Mouse (Mus musculus) G1E (cell line): Measurements from ENCODE around the gene Exosc8. TPM values are rescaled to one million over a fixed set of nuclear protein-coding genes. Genes with fewer than 3 reads are reported as not detected.
A peak's percentile ranks its signal among the peaks of the same experiment; 100 is the strongest.

Source experiments
- ATAC-seq: 2 replicates; pipeline ENCODE4 v1.8.0; 2016; ENCODE audit warnings: mild to moderate bottlenecking; ENCODE audit not compliant: insufficient number of reproducible peaks, poor library complexity, low FRiP score, severe bottlenecking; ENCODE audit errors: extremely low read depth
- DNase-seq: peaks from one replicate; pipeline ENCODE4 v3.0.0; 2012; ENCODE audit warnings: low spot score
- H3K27me3 ChIP-seq: 2 replicates; pipeline ENCODE4 v1.6.1; 2012; ENCODE audit warnings: mild to moderate bottlenecking, low read length, inconsistent platforms; ENCODE audit not compliant: insufficient read depth
- H3K36me3 ChIP-seq: replicated peaks from 2 replicates; pipeline ENCODE3; 2012; ENCODE audit warnings: mild to moderate bottlenecking, inconsistent platforms
- H3K4me1 ChIP-seq: 2 replicates; pipeline ENCODE4 v1.6.1; 2012; ENCODE audit warnings: low read depth, low read length, inconsistent platforms, mixed read lengths; ENCODE audit not compliant: insufficient read depth
- H3K4me3 ChIP-seq: 2 replicates; pipeline ENCODE4 v1.5.1; 2012; ENCODE audit warnings: low read depth, mild to moderate bottlenecking, inconsistent platforms, low read length, moderate library complexity, mixed read lengths
- H3K9me3 ChIP-seq: replicated peaks from 2 replicates; pipeline ENCODE4 v1.6.1; 2012; ENCODE audit warnings: inconsistent platforms
- CTCF ChIP-seq: IDR thresholded peaks from 2 replicates; pipeline ENCODE4 v1.5.1; 2012; ENCODE audit warnings: low read depth, low read length, inconsistent platforms, mixed read lengths
- GATA1 ChIP-seq: IDR thresholded peaks from 2 replicates; pipeline ENCODE4 v1.6.1; 2012; ENCODE audit warnings: borderline replicate concordance, low read length, inconsistent platforms, mixed read lengths
- GATA2 ChIP-seq: IDR thresholded peaks from 2 replicates; pipeline ENCODE4 v1.6.1; 2012; ENCODE audit warnings: low read depth, low read length, inconsistent platforms, borderline replicate concordance
- POLR2AphosphoS5 ChIP-seq: IDR thresholded peaks from 2 replicates; pipeline ENCODE4 v1.6.1; 2012; ENCODE audit warnings: low read depth, low read length, inconsistent platforms; ENCODE audit not compliant: insufficient replicate concordance
- TAL1 ChIP-seq: conservative IDR thresholded peaks from 2 replicates; pipeline ENCODE4 v1.6.1; 2012; ENCODE audit warnings: low read depth, low read length, inconsistent platforms, mixed read lengths
- polyA plus RNA-seq: library from polyadenylated mRNA; stranded (reverse); fragments of >175 nt; gene quantifications from 2 replicates; pipeline ENCODE4 v1.2.3, GENCODE M21; 2012
- total RNA-seq, 2 experiments: library from RNA; stranded (forward) in 1 of 2; stranded (reverse) in 1 of 2; fragments of 200-1000 nt in 1 of 2; fragments of >200 nt in 1 of 2; fragmentation: Nextera tagmentation in 1 of 2; gene quantifications; 2 replicates each; pipeline ENCODE4 v1.2.3; 2014 to 2017

The Exosc8 gene
- 207 and 225 TPM in 2 replicates for total RNA-seq (2014; fragmentation: Nextera tagmentation)
- total RNA-seq (2017), result 255 and 274 TPM in 2 replicates
- polyA plus RNA-seq, result 49.4 and 57.9 TPM in 2 replicates

GRCm38 (mm10) chr3:54735247-54736046 is at the start of gene Exosc8, which contains the start of gene Alg5:
Exosc8 (minus strand) TSS chr3:54735393.
Alg5 (plus strand) TSS chr3:54735539.
- Histone ChIP-seq H3K4me3 (peak within 1 kb of the TSS; percentile 98), H3K9me3 (no peaks in the 10 kb centered on the region), H3K36me3 (peaks cover 60% of the 10 kb centered on the region), H3K27me3 (no peaks in the 10 kb centered on the region), H3K4me1 (peaks cover 32% of the 10 kb centered on the region)
- ATAC-seq (0 out of 2 replicates have a peak, but pooled peaks have one; percentile 11), DNase-seq (peak; percentile 78)
- no peak for TF ChIP-seq POLR2AphosphoS5
- TF ChIP-seq GATA1, result no peak
- no peak for TF ChIP-seq TAL1
- no peak for TF ChIP-seq GATA2
- peak; percentile 95 for TF ChIP-seq CTCF

GRCm38 (mm10) chr3:54775989-54776631 is 40.9 kb upstream of the Exosc8 start:
- no peak; the same call in 1 of the 2 replicates for ATAC-seq
- H3K4me3 ChIP-seq, result no peak overlapping the region
- H3K27me3 ChIP-seq, result no peaks in the 10 kb centered on the region

GRCm38 (mm10) chr3:54773613-54774012 is 38.4 kb upstream of the Exosc8 start:
- no peak for TF ChIP-seq GATA2
- no peak for TF ChIP-seq GATA1
- no peak for TF ChIP-seq POLR2AphosphoS5
- TF ChIP-seq TAL1, result no peak
- no peak for TF ChIP-seq CTCF
- Histone ChIP-seq H3K9me3 (peaks cover 5% of the 10 kb centered on the region; the same call in 1 of the 2 replicates), H3K27me3 (no peaks in the 10 kb centered on the region), H3K4me3 (no peak overlapping the region), H3K4me1 (no peaks in the 10 kb centered on the region), H3K36me3 (no peaks in the 10 kb centered on the region)
- DNase-seq (no peak), ATAC-seq (no peak)

More at GRCm38 (mm10) chr3:54775989-54776631, 40.9 kb upstream of the Exosc8 start:
- H3K9me3 ChIP-seq, result peaks cover 5% of the 10 kb centered on the region; the same call in 1 of the 2 replicates
- DNase-seq, result no peak
- H3K4me1 ChIP-seq, result no peaks in the 10 kb centered on the region
- no peaks in the 10 kb centered on the region for H3K36me3 ChIP-seq
- TF ChIP-seq CTCF, result no peak
- no peak for TF ChIP-seq POLR2AphosphoS5
- TF ChIP-seq GATA2, result no peak
- TF ChIP-seq GATA1, result no peak
- no peak for TF ChIP-seq TAL1

DNA sequence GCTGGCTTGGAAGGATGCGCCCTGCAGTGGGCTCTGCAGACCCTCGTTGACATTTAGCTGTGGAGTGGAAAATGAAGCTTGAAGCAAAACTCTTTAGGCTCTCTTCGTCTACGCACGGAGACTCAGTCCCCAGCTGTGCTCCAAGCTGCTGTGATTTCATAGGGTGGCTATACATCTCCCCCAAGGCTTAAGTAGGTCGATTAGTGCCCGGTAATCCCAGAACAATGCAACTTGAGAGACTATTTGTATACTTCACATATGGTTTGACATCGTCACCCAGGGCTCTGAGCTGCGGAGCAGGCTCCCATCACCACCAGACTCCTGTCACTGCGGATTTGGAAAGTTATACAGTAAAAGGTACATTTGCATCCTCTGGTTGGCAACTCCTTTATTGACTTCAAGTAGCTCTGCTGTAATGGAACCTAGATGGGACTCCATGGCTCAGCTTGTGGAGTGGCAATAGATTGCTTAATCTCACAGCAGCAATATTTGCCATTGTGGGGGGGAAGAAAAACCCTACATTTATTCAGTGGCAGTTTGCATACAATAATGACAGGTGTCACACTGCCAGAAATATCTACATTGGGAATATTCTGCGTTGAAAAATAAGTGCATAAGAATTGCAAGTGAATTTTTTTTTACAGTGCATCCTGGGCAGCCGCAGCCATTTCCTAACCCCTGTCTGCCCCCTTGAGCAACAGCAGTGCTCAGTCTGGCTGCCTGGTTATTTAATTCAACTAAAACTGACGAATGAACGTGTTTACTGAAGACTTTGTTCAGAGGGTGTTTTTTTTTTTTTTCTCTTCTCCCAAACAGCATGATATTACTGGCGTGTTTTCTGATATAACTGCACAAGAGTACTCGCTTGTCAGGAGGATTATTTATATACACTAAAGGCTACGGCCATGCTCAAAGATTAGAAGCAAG is 34.4 kb upstream of the Exosc8 start:
- no peak for ATAC-seq
- H3K4me3 ChIP-seq, result no peak overlapping the region

GRCm38 (mm10) chr3:54768592-54768991 is 33.4 kb upstream of the Exosc8 start:
- TF ChIP-seq CTCF, result no peak
- no peak for TF ChIP-seq POLR2AphosphoS5
- no peak for TF ChIP-seq GATA1
- no peak for TF ChIP-seq GATA2
- no peak for TF ChIP-seq TAL1
- H3K27me3 ChIP-seq, result peaks cover 5% of the 10 kb centered on the region; the same call in 1 of the 2 replicates
- DNase-seq (no peak), ATAC-seq (no peak)
- H3K4me3 ChIP-seq, result no peak overlapping the region
- H3K36me3 ChIP-seq, result no peaks in the 10 kb centered on the region
- no peaks in the 10 kb centered on the region for H3K4me1 ChIP-seq
- peaks cover 3% of the 10 kb centered on the region; the same call in 1 of the 2 replicates for H3K9me3 ChIP-seq

More for the DNA sequence above, 34.4 kb upstream of the Exosc8 start:
- Histone ChIP-seq H3K9me3 (peaks cover 5% of the 10 kb centered on the region; the same call in 1 of the 2 replicates), H3K36me3 (no peaks in the 10 kb centered on the region), H3K4me1 (no peaks in the 10 kb centered on the region), H3K27me3 (no peaks in the 10 kb centered on the region)
- no peak for DNase-seq
- TF ChIP-seq GATA1 (no peak), TAL1 (no peak), CTCF (no peak), POLR2AphosphoS5 (no peak), GATA2 (no peak)
